Mouse (Mus musculus): ENCODE measurements around the gene Gm6169.
"Not testable (repeated sequence)": the region's sequence is repeated elsewhere in the genome, so short reads cannot be mapped to it uniquely, and the experiment has no call there.

The Gm6169 gene

GRCm38 (mm10) chr13:97099187-97099852, at the start of gene Gm6169:
Gene Gm6169, minus strand, starts transcription at chr13:97099237.
- DNase-seq, result no peak

DNA sequence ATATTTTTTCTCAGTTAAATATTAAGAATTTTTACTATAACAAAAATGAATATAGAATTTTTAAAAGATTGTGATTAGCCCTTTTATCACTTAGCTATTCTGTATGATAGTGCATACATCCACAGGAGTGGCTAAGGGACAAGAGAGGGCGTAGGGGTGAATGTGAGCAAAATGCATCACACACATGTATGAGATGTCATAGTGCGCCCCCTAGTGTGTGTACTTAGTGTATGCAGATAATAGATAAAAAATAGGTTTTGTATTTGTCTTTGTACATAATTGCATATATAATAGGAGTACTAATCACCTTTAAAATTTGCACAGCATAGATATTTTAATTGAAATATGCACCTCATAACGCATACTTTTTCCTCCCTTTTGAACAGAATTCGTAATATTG, 46.8 kb upstream of the Gm6169 start:
- peak in 1 of 2 experiments; percentile 39 for DNase-seq

- DNase-seq, result no peak
Observed at GRCm38 (mm10) chr13:97142321-97142720, 43.3 kb upstream of the Gm6169 start.

GRCm38 (mm10) chr13:97138404-97138931, 39.4 kb upstream of the Gm6169 start:
- not testable (repeated sequence) for DNase-seq

DNA sequence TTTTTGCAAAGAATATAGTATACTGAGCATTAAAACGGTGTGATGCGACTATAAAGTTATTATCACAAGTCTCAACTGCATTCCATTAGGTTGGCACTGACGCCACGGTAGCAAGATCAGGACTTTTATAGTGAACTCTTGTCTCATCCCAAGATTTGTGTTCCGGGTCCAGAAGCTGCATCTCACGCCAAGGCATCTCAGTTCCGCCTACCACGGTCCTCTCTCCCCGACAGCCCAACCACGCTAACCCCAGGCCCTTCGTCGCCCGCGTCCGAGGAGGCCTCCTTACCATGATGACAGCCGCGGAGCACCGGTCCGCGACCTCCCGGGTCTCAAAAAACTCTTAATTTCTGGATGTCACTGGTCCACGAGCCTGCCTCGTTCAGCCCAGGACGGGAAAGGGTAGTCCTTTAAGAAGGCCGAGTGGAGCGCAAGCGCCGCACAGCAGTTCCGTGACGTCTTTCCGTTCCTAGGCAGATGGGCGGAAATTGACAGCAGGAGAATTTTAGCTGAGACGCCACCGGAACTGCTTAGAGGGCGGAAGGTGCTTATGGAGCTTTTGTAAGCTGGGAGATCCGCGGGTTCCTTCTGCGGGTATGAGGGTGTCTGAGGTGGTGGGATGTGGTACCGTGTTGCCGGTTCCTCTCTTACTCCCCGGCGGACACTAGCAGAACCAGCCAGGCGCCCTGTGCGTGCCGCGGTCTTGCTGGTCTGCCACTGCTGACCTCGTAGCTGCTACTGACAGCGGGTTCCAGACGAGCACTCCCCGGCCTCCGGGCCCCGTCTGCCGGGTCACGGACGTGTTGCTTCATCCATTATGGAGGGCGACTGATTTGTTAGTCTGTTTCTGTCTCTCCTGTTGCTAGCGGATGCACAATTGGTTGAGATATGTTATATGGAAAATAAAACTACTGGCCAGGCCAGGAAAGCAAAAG, 38.7 kb upstream of the Gm6169 start, which contains the start of the genes Gfm2 and Nsa2:
Gene Gfm2 (plus strand): TSS at position 472 of the 935 bp plus-strand sequence.
Gene Nsa2 (minus strand): TSS at position 472 of the 935 bp plus-strand sequence.
- peak; percentile 71 to 82 for DNase-seq

DNA sequence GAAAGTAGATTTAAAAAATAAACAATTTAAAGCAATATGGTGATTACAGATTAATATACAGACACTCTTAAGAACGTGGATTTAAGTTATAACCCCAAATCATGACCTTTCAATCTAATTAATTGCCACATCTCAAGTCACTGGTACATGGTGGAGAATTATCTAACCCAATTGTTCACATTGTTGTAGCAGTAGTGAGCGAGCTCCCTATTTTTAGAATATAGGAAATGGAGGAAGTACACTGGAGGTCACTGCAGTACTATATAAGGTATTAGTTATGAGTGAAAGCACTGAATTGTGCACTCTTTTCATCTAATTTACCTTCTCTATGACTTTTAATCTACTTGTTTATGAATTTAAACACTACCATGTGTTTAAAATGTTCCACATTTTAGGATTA, 31.4 kb upstream of the Gm6169 start:
- not testable (repeated sequence) for DNase-seq

DNA sequence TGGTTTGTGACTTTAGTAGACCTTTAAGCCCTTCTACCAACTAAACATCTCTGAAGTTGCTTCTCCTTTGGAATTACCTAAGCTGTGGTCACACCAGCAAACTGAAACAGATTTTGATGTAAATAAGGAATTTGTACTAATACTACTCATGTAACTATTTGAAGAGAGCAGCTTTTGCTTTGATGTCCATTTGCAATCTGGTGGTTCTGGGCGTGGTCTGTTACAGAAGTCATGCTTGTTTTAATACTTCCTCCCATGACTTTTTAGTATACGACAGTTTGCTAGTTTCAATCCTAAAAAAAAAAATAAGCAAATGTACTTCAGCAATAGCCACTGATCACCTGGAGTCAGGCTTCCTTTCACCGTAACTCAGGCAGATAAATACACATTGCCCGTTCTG, 30.6 kb upstream of the Gm6169 start:
- DNase-seq, result not testable (repeated sequence)

GRCm38 (mm10) chr13:97121341-97121740, 22.3 kb upstream of the Gm6169 start:
- DNase-seq, result no peak

DNA sequence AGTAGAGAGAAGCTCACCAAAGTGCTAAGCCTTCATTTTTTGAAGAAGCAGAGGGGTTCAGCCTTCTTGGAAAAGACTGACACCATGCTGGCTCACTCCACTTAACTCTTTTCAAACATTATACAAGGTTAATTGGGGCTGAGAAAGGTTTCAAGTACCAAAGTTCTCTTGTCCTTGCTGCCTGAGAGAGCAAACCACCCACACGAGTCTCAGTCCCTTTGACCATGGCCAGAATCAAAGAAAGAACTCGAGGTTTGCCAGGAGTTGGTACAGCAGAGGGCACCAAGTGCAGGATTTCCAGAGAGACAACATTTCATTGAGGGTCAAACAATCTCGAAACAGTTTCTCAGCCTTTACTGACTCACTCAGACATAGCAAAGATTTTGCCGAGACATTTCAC, 10.0 kb upstream of the Gm6169 start:
- no peak for DNase-seq

DNA sequence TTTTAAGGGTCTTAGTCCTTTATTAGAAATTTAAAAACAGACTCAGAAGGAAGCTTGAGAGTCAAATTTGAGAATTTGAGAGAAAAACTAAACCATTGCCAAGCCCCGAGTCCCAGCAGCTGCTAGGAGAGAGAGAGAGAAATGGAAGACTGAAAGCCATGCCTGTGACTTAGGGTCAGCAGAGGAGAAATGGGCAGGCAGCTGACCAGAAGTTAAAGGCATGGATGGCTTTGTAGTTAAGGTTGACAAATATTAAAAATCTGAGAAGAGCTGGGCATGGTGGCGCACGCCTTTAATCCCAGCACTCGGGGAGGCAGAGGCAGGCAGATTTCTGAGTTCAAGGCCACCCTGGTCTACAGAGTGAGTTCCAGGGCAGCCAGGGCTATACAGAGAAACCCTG, 8.7 kb upstream of the Gm6169 start:
- DNase-seq, result not testable (repeated sequence)

DNA sequence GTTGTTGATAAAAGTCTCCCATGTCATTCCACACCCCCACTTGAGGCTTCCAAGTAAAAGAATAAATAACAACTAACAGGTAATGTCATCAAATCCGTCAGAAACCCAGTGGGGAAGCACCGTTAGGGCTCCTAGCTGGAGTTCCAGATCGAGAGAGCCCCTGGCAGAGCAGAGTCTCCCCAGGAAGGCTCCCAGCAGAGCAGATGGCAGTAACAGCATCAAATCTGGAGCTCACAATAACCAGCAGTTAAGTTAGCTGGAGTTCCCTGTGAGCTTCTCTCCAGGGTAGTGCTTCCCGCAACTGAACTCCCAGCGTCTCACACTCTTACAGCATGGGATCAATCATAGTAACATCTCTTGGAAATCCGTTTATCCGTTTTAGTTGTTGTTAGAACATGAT, 6.0 kb upstream of the Gm6169 start:
- DNase-seq, result no peak

- DNase-seq, result no peak
Observed at GRCm38 (mm10) chr13:97095726-97096125, 3.3 kb downstream of the Gm6169 start.

- DNase-seq, result no peak
Observed at GRCm38 (mm10) chr13:97088183-97088582, 10.9 kb downstream of the Gm6169 start.

GRCm38 (mm10) chr13:97087421-97087820, 11.6 kb downstream of the Gm6169 start:
- no peak for DNase-seq

GRCm38 (mm10) chr13:97086316-97086715, 12.7 kb downstream of the Gm6169 start:
- DNase-seq, result no peak

- DNase-seq, result no peak
Observed at GRCm38 (mm10) chr13:97082432-97082831, 16.6 kb downstream of the Gm6169 start.

- DNase-seq, result no peak
Observed at GRCm38 (mm10) chr13:97080615-97081014, 18.4 kb downstream of the Gm6169 start.

- DNase-seq, result no peak
Observed at GRCm38 (mm10) chr13:97080201-97080600, 18.8 kb downstream of the Gm6169 start.

- no peak for DNase-seq
Observed at GRCm38 (mm10) chr13:97077556-97077955, 21.5 kb downstream of the Gm6169 start.

DNA sequence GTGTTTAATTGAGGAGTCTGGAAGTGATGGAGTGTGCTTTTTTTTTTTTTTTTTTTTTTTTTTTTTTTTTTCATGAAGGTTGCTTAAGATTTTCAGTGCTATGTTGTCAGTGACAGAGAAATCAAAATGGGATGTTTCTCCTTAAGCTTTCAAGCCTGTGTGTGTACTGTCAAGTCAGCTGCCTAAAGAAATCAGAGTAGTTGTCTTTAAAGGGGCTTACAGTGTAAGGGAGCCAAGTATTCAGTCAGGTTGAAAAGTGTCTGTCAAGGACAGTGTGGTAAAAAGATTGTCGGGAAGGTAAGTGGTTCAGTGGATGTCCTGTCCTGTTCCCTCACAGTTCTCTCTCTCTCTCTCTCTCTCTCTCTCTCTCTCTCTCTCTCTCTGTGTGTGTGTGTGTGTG, 25.5 kb downstream of the Gm6169 start:
- DNase-seq, result no peak

DNA sequence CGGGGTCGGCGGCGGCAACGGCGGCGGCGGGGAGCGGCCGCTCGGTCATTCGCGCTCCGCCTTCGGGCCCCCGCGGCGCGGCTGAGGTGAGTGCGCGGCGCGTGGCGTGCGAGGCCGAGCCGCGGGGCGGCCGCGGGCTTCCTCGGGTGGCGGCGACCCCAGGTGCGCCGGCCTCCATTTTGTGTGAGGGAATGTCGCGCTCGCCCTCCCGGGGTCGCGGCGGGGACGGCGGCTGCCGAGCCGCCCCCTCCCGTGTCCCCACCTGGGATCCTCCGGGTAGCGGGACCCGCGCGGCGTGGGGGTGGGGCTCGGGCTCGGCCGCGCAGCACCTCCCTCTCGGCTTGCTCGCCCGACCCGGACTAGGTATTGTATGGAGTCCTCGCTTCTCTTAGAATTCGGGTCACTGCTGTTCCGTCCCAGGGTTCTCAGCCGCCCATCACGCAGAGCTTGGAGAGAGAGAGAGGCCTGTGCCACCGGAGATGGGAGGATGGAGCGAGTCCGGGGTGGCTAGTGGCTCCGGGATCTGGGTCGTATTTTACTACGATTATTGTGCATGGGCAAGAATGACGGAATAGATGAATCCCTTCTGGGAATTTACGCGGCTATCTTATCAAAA, 27.3 kb downstream of the Gm6169 start:
- DNase-seq, result no peak

- DNase-seq, result no peak
Observed at GRCm38 (mm10) chr13:97070931-97071625, 28.0 kb downstream of the Gm6169 start.
